Mouse (Mus musculus): ENCODE data around the gene Gdpd3.
"Not testable (repeated sequence)": the region's sequence is repeated elsewhere in the genome, so short reads cannot be mapped to it uniquely, and the experiment has no call there.

The Gdpd3 gene

DNA sequence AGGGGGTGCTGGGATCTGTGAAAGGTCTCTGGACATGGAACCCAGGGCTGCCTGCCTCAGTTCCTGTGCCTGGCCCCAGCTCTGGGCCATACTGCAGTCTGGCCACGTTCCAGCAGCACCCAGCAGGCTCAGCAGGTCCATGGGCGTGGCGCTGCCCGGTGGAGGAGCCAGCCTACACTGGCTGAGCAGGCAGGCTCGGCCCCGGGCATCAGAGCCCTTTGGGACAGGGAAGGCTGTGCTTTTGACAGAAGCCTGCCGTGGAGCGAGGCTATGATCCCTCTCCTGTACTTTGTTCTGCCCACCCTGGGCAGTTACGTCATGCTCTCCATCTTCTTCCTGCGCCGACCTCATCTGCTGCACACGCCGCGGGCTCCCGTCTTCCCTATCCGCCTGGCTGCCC lies at the start of gene Gdpd3:
Gdpd3 (plus strand) TSS at position 134 of the 400 bp plus-strand sequence.
- DNase-seq = no peak

GRCm38 (mm10) chr7:126717566-126717965 lies 48.6 kb upstream of the Gdpd3 start:
- no peak for DNase-seq

GRCm38 (mm10) chr7:126718787-126719337 lies 47.3 kb upstream of the Gdpd3 start:
- DNase-seq = no peak

DNA sequence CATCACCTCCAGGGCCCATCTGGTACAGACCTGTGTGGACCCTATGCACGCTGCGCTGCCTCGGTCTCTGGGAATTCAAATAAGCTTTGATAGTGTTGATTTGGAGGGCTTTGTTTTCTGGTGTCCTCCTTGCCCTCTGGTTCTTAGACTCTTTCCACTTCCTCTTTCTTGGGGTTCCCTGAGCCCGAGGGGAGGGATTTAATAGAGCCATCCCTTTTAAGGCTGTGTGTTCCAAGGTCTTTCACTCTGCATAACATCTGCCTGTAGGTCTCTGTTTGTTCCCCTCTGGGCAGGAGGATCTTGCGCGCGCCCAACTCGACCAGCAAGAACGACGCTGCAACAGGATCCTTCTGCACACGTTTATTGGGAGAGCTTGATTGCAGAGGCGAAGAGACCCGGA lies 44.5 kb upstream of the Gdpd3 start:
- DNase-seq = peak; percentile 89

GRCm38 (mm10) chr7:126725077-126725476 lies 41.1 kb upstream of the Gdpd3 start:
- DNase-seq = no peak

GRCm38 (mm10) chr7:126725667-126726066 lies 40.5 kb upstream of the Gdpd3 start:
- no peak for DNase-seq

DNA sequence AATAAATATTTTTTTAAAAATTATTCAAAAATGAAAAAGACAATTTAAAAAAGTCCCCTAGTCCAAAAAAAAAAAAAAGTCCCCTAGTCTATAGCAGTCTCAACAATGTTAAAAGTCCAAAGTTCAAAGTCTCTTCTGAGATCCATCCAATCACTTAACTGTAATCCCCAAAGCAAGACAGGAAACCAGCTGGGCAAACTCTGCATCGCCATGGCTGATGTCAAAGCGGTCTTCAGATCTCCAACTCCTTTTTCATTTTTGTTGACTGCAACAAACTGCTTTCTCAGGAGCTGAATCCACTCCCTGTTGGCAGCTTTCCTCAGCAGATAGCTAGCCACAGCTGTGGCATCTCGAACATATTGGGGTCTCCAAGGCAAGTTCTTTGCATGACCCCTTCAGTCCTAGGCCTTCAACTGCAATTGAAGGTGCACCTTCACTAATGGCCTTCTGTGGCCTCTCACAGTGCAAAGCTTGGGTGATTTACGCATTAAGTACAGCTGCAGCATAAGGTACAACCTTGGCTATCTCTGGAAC lies 35.8 kb upstream of the Gdpd3 start:
- not testable (repeated sequence) for DNase-seq

GRCm38 (mm10) chr7:126736122-126736521 lies 30.0 kb upstream of the Gdpd3 start:
- DNase-seq = no peak

- DNase-seq = no peak
Observed at GRCm38 (mm10) chr7:126739551-126739950, 26.6 kb upstream of the Gdpd3 start.

GRCm38 (mm10) chr7:126740132-126740735 lies 25.9 kb upstream of the Gdpd3 start:
- DNase-seq = no peak

DNA sequence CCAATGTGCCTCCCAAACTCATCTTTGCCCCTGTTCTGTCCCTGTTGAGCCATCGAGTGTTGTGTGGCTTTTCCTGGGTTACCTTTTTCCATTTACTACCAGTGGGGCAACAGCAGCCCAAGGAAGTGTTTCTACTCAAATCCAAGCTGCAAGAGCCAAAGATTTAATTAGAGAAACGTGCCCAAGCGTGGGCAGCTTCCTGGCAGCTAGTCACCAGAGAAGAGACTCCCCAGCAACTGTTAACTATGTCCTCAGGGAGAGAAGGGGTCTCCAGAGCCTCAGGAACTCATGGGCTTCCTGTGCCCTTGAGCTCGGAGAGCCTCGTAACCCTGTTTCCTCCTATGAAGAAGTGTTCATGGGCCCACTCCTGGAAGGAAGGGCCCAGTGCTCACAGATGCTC lies 25.2 kb upstream of the Gdpd3 start:
- peak; percentile 57 for DNase-seq

- DNase-seq = no peak
Observed at GRCm38 (mm10) chr7:126741452-126741851, 24.7 kb upstream of the Gdpd3 start.

DNA sequence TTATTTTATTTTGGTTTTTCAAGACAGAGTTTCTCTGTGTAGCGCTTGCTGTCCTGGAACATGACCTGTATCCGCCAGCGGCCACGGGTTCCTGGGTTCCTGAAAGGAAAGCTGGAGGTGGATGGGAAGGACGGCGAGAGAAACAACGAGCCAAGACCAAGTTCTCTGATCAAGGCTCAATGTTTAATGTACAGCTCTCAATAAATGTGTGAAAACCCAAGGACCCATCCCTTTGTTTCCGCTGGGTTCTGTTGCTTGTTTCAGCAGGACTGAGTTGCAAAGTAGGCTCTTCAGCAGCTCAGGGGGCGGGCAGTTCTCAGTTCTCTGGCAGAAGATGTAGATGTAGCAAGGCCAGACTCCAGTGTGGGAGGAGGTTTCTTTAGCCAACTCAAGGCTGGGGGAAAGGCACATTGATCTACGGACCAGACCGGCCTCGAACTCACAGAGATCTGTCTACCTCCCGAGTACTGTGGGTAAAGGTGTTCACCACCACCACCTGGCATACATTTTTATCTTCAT lies 24.1 kb upstream of the Gdpd3 start:
- DNase-seq = peak; percentile 61

DNA sequence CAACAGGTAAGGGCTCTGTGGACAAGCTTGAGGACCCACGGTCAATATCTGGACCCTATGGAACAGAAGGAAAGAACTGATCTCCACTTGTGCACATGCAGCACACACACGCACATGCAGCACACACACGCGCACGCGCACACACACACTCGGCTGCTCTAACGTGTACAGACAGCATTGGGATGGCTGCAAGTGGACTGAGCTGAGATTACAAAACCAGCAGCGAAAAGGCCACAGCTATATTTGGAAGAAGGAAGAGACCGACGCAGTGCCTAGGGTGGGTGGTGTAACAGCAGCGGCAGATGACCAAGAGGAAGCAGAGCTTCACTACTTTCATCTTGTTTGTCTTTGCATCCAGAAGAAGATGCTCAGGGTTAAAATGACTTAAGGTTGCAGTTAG lies 20.1 kb upstream of the Gdpd3 start:
- peak; percentile 97 for DNase-seq

DNA sequence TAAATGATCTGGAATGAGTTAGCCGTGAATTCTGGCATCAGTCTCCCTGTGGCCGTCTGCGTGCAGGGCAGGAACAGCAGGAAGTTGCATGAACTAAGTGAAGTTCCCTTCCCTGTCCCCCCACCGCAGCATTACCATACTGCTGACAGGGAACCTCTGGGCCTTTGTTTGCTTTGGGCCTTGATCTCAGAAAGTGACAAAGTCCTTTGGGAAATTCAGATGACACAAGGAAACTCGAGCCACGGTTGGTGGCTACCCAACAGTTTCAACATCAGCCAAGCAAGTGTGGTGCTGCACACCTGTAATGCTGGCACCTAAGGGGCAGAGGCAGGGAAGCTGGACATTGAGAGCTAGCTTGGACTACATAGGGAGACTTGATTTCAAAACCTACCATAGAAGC lies 19.3 kb upstream of the Gdpd3 start:
- peak; percentile 96 for DNase-seq

- peak; percentile 85 for DNase-seq
Observed at GRCm38 (mm10) chr7:126748824-126749223, 17.3 kb upstream of the Gdpd3 start.

GRCm38 (mm10) chr7:126749582-126750343 lies 16.4 kb upstream of the Gdpd3 start:
- DNase-seq = peak; percentile 86

DNA sequence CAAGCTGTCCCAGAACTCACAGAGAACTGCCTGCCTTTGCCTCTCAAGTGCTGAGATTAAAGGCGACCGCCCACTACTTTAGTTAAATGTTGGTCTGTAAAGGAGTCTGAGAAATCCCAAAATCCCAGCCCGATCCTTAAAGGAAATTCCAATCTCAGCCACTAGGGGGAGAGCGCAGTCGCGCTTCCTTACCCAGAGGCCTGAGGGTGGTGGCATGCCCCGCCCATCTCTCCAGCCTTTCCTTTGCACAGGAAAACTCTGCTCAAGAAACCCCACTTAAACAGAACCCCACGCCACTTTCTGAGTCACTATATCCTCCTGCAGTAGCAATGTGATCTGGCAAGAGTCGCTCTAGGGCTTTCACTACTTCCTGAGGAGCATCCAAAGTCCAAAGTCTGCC lies 11.3 kb upstream of the Gdpd3 start:
- DNase-seq = peak; percentile 97

DNA sequence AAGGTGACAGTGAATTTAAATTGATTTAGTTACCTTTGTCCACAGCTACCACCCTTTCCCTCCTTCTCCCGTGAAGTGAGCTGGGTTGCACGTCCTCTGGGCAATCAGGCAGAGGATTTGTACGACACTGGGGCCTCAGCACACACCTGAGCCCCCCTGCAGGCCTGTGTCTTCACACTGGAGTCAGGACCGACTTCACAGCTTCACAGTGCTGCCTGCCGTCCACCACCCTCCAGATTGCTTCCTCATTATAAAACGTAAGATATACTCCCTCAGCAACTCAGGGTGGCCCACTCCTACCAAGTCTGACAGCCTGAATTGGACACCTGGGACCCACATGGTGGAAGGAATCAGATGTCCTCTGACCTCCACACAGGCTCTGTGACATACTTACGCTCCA lies 7.6 kb upstream of the Gdpd3 start:
- peak; percentile 89 for DNase-seq

DNA sequence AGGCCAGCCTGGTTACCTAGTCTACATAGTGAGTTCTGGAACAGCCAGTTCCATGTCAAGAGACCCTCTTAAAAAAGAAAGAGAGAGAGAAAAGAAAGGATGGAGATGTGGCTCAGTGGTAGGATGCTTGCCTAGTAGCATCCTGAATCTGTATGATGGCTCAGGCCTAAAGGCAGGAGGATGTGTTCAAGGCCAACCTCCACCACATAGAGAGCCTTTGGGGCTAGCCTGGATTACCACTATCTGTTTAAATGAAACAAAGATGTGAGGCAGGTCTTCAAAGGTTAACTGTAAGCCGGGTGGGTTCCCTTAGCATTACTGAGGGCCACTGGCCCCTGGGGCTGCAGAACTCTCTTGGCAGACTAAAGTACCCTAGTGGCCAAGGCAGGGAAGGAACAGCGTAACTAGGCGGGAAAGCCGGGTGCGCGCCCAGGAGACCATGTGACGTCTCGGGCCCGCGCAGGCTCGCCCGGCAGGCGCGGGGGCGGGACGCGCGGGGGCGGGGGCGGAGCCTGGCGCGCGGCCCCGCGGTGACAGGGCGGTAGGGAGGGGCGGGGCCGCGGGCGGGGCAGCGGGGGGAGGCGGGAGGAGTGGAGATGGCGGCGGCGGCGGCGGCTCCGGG lies 7.0 kb upstream of the Gdpd3 start, which contains the start of gene Mapk3:
Mapk3 (plus strand) TSS at position 552 of the 622 bp plus-strand sequence.
- DNase-seq = peak; percentile 99

- no peak for DNase-seq
Observed at GRCm38 (mm10) chr7:126759672-126760390, 6.3 kb upstream of the Gdpd3 start.

GRCm38 (mm10) chr7:126760391-126760802 lies 5.7 kb upstream of the Gdpd3 start:
- peak; percentile 99 for DNase-seq

Data from heart, adult 11 months (tissue).